Mouse (Mus musculus) liver, embryonic 14.5 days (tissue): ENCODE data around the gene Tet3.

ENCODE experiments used
- CTCF ChIP-seq: IDR thresholded peaks from 2 replicates; pipeline ENCODE4 v1.5.1; 2016; ENCODE audit warnings: antibody characterized with exemption, low read depth, control low read depth
- EP300 ChIP-seq: IDR thresholded peaks from 2 replicates; pipeline ENCODE4 v1.6.1; 2016; ENCODE audit warnings: antibody characterized with exemption, low read depth

GRCm38 (mm10) chr6:83478217-83478616, 19.3 kb upstream of the Tet3 start:
- TF ChIP-seq CTCF = peak; percentile 39; the same call in 1 of the 2 replicates
- TF ChIP-seq EP300 = no peak
